Comparison of ENCODE assay signal across 22 mouse cellular contexts in genomic region chr11:106440318-106440717, GRCm38 (mm10). TPM values are rescaled to one million over a fixed set of nuclear protein-coding genes. Genes with fewer than 3 reads are reported as not detected.
A peak's percentile ranks its signal among the peaks of the same experiment; 100 is the strongest.
DNase-seq lines count a peak whose midpoint lies in the region; ATAC-seq and TF ChIP-seq lines count a peak whose summit lies in the region.
"Had no signal": no experiment of that assay in that cellular context is flagged by ENCODE, and none has a peak within 500 bp of the region (broad histone marks: within the 10 kb centered on the region; RNA-seq: fewer than 3 reads in every experiment).

No protein-coding gene starts in this region.

- no peak for TF ChIP-seq CTCF in liver, adult 2 months (IDR thresholded peaks at IDR 0.05; ENCODE audit: low read depth, low read length)
- TF ChIP-seq CTCF in MEL (IDR thresholded peaks at IDR 0.05 in 2 of 3, conservative IDR thresholded peaks at IDR 0.05 in 1 of 3; ENCODE audit: control insufficient read depth in 1 of 3, insufficient read depth in 1 of 3, low read depth in 2 of 3, low read length in 3 of 3, poor library complexity in 1 of 3, severe bottlenecking in 1 of 3) = no peak

- H3K79me2 ChIP-seq in liver, adult 2 months (ENCODE audit: control insufficient read depth, insufficient read depth, low read length) = peaks cover 12% of the 10 kb centered on the region; the same call in 1 of the 2 replicates
- no peaks in the 10 kb centered on the region for H3K79me2 ChIP-seq in MEL (ENCODE audit: control insufficient read depth, insufficient read depth, low read length, poor library complexity)

- WGBS in liver, adult 2 months = 69% methylated on average over 2 of the region's 2 CpGs
- WGBS in liver, embryonic 11.5 days = 81% methylated on average over 2 of the region's 2 CpGs

- DNase-seq in adrenal gland, adult 2 months = peak; percentile 27
- no peak for DNase-seq in adrenal gland, postnatal 4 days (ENCODE audit: low spot score in 2 of 2)
- DNase-seq in liver, adult 2 months (ENCODE audit: extremely low read depth, low read depth, low spot score) = peak; percentile 43
- DNase-seq in liver, embryonic 11.5 days (ENCODE audit: low spot score) = no peak
- no peak for DNase-seq in MEL (ENCODE audit: low read depth, low spot score)
- DNase-seq in heart, postnatal 36 days = no peak
- DNase-seq: cerebellum, adult 11-12 months; cerebellum, adult 8-10 months; cerebellum, postnatal 14 days; gastrocnemius, postnatal 10 days; gastrocnemius, postnatal 36 days; heart, adult 2 months; heart, postnatal 14 days had no signal

- TF ChIP-seq EP300 in MEL (IDR thresholded peaks at IDR 0.05; ENCODE audit: low read depth in 1 of 2, low read length in 2 of 2) = no peak

- H3K4me2 ChIP-seq in liver, embryonic 11.5 days = no peak overlapping the region
- H3K4me2 ChIP-seq: embryonic facial prominence, embryonic 12.5 days; forebrain, embryonic 13.5 days; heart, embryonic 13.5 days; hindbrain, embryonic 12.5 days; hindbrain, embryonic 15.5 days had no signal

- TF ChIP-seq RAD21 in MEL (IDR thresholded peaks at IDR 0.05; ENCODE audit: low read depth, low read length) = no peak

- H3K36me3 ChIP-seq in liver, adult 2 months (ENCODE audit: control insufficient read depth, insufficient read depth, low read length) = peaks cover 16% of the 10 kb centered on the region
- H3K36me3 ChIP-seq in liver, embryonic 11.5 days (ENCODE audit: control insufficient read depth, insufficient read depth, low read length) = no peaks in the 10 kb centered on the region
- peaks cover 0 to 32% of the 10 kb centered on the region in 2 experiments; a peak in 3 of 4 replicates for H3K36me3 ChIP-seq in MEL (ENCODE audit: control insufficient read depth in 1 of 2, insufficient read depth in 2 of 2, low read length in 2 of 2)
- H3K36me3 ChIP-seq: embryonic facial prominence, embryonic 12.5 days; heart, embryonic 10.5 days; heart, embryonic 13.5 days; hindbrain, embryonic 12.5 days; hindbrain, embryonic 15.5 days had no signal

- 0 out of 2 replicates have a peak overlapping the region, but pooled peaks have one; percentile 15 for H3K9ac ChIP-seq in liver, adult 2 months (ENCODE audit: low read depth, low read length)
- H3K9ac ChIP-seq in liver, embryonic 11.5 days (ENCODE audit: low read depth, low read length) = no peak overlapping the region
- no peak overlapping the region for H3K9ac ChIP-seq in MEL (ENCODE audit: control insufficient read depth, low read depth, low read length, poor library complexity, severe bottlenecking)
- H3K9ac ChIP-seq: embryonic facial prominence, embryonic 12.5 days; forebrain, embryonic 13.5 days; heart, embryonic 13.5 days; hindbrain, embryonic 12.5 days; hindbrain, embryonic 15.5 days had no signal

- TF ChIP-seq POLR2A in liver, adult 2 months (IDR thresholded peaks at IDR 0.05; ENCODE audit: extremely low read depth, insufficient read depth, low read length) = no peak
- TF ChIP-seq POLR2A in MEL (IDR thresholded peaks at IDR 0.05; ENCODE audit: control insufficient read depth in 1 of 2, insufficient read depth in 1 of 2, low read depth in 1 of 2, low read length in 2 of 2, poor library complexity in 1 of 2) = no peak

- peaks cover 21% of the 10 kb centered on the region for H3K4me1 ChIP-seq in liver, adult 2 months (ENCODE audit: control insufficient read depth, insufficient read depth, low read length)
- peaks cover 22% of the 10 kb centered on the region for H3K4me1 ChIP-seq in liver, embryonic 11.5 days (replicated peaks; ENCODE audit: control insufficient read depth, insufficient read depth, low read length)
- H3K4me1 ChIP-seq in MEL (ENCODE audit: control insufficient read depth in 1 of 2, insufficient read depth in 2 of 2, low read length in 2 of 2) = peaks cover 24 to 26% of the 10 kb centered on the region in 2 experiments
- H3K4me1 ChIP-seq: embryonic facial prominence, embryonic 12.5 days; forebrain, embryonic 13.5 days; hindbrain, embryonic 12.5 days; hindbrain, embryonic 15.5 days had no signal

- H3K9me3 ChIP-seq in liver, embryonic 11.5 days (ENCODE audit: control insufficient read depth, low read length) = no peaks in the 10 kb centered on the region
- no peaks in the 10 kb centered on the region for H3K9me3 ChIP-seq in MEL (replicated peaks; ENCODE audit: insufficient read depth, low read length)
- H3K9me3 ChIP-seq: embryonic facial prominence, embryonic 12.5 days; forebrain, embryonic 13.5 days; heart, embryonic 10.5 days; heart, embryonic 13.5 days; hindbrain, embryonic 12.5 days; hindbrain, embryonic 15.5 days had no signal

- intact Hi-C loops in heart, postnatal 36 days (cut with DNase I) = no loop called here

- peak overlapping the region; percentile 35; the same call in 1 of the 2 replicates for H3K27ac ChIP-seq in liver, adult 2 months (replicated peaks; ENCODE audit: insufficient read depth, low read depth, low read length)
- no peak overlapping the region for H3K27ac ChIP-seq in liver, embryonic 11.5 days (ENCODE audit: low read depth, low read length)
- H3K27ac ChIP-seq in MEL (ENCODE audit: control insufficient read depth, low read depth, low read length) = peak overlapping the region; percentile 98; the same call in 1 of the 2 replicates
- H3K27ac ChIP-seq: embryonic facial prominence, embryonic 12.5 days; forebrain, embryonic 13.5 days; heart, adult 2 months; heart, embryonic 10.5 days; heart, embryonic 13.5 days; hindbrain, embryonic 12.5 days; hindbrain, embryonic 15.5 days had no signal

- no peak overlapping the region for H3K4me3 ChIP-seq in liver, adult 2 months (ENCODE audit: insufficient read depth, low read depth, low read length)
- H3K4me3 ChIP-seq in liver, embryonic 11.5 days (ENCODE audit: low read depth, low read length) = no peak overlapping the region
- H3K4me3 ChIP-seq in MEL (ENCODE audit: control insufficient read depth in 1 of 2, insufficient read depth in 1 of 2, low read depth in 2 of 2, low read length in 2 of 2) = no peak overlapping the region
- H3K4me3 ChIP-seq: embryonic facial prominence, embryonic 12.5 days; erythroblast, embryonic 14.5 days; forebrain, embryonic 13.5 days; heart, adult 2 months; heart, embryonic 10.5 days; heart, embryonic 13.5 days; hindbrain, embryonic 12.5 days; hindbrain, embryonic 15.5 days had no signal

- ATAC-seq in liver, embryonic 11.5 days (replicated peaks; ENCODE audit: low FRiP score) = no peak; the same call in 1 of the 2 replicates
- ATAC-seq: forebrain, embryonic 13.5 days; forebrain, embryonic 16.5 days; Patski had no signal

- no peaks in the 10 kb centered on the region for H3K27me3 ChIP-seq in liver, adult 2 months (ENCODE audit: control insufficient read depth, insufficient read depth, low read length)
- H3K27me3 ChIP-seq in liver, embryonic 11.5 days (replicated peaks; ENCODE audit: control insufficient read depth, insufficient read depth, low read length) = no peaks in the 10 kb centered on the region
- H3K27me3 ChIP-seq in MEL (ENCODE audit: control insufficient read depth in 1 of 2, insufficient read depth in 2 of 2, low read length in 2 of 2) = no peaks in the 10 kb centered on the region
- H3K27me3 ChIP-seq: embryonic facial prominence, embryonic 12.5 days; forebrain, embryonic 13.5 days; heart, embryonic 13.5 days; hindbrain, embryonic 12.5 days; hindbrain, embryonic 15.5 days; Patski had no signal

TF ChIP-seq in MEL, 35 proteins besides CTCF, POLR2A, EP300 and RAD21:
- TF ChIP-seq USF1 (IDR thresholded peaks at IDR 0.05; ENCODE audit: low read depth, low read length) = no peak
- TF ChIP-seq GABPA (IDR thresholded peaks at IDR 0.05; ENCODE audit: low read depth, low read length) = no peak
- TF ChIP-seq E2F4 (IDR thresholded peaks at IDR 0.05; ENCODE audit: borderline replicate concordance, low read depth, low read length) = no peak
- TF ChIP-seq CHD2 (IDR thresholded peaks at IDR 0.05; ENCODE audit: low read length) = no peak
- no peak for TF ChIP-seq SMC3 (IDR thresholded peaks at IDR 0.05; ENCODE audit: low read depth, low read length)
- no peak for TF ChIP-seq MAFK (IDR thresholded peaks at IDR 0.05; ENCODE audit: borderline replicate concordance, low read depth, low read length)
- TF ChIP-seq NELFE (IDR thresholded peaks at IDR 0.05; ENCODE audit: low read depth, low read length) = no peak
- no peak for TF ChIP-seq HCFC1 (IDR thresholded peaks at IDR 0.05; ENCODE audit: low read depth, low read length)
- no peak for TF ChIP-seq POLR2AphosphoS5 (IDR thresholded peaks at IDR 0.05; ENCODE audit: borderline replicate concordance, low read depth, low read length)
- TF ChIP-seq USF2 (IDR thresholded peaks at IDR 0.05; ENCODE audit: borderline replicate concordance in 1 of 2, insufficient read depth in 1 of 2, low read depth in 1 of 2, low read length in 2 of 2) = no peak
- no peak for TF ChIP-seq MXI1 (IDR thresholded peaks at IDR 0.05; ENCODE audit: low read depth, low read length)
- no peak for TF ChIP-seq TAL1 (IDR thresholded peaks at IDR 0.05; ENCODE audit: low read length)
- no peak for TF ChIP-seq ZNF384 (IDR thresholded peaks at IDR 0.05; ENCODE audit: low read depth, low read length)

RNA-seq across cellular contexts. Expression of gene Ern1, which starts 47.3 kb away (rescaled TPM):
- 100 to 1,000 TPM in 1 of 2 experiments, 10 to 100 TPM in 1; 90.7 to 119 TPM for total RNA-seq in adrenal gland, adult 2 months (2021)
- polyA plus RNA-seq in adrenal gland, adult 2 months (2012; rRNA removed) = 608 and 700 TPM in 2 replicates
- 10 to 100 TPM; 72.5 to 83.6 TPM for total RNA-seq in adrenal gland, postnatal 4 days (2021)
- 18.2 and 24.1 TPM in 2 replicates for total RNA-seq in liver, adult 2 months (2014; rRNA removed)
- polyA plus RNA-seq in liver, adult 2 months (2012; rRNA removed) = 36.3 and 52.8 TPM in 2 replicates
- polyA plus RNA-seq in liver, embryonic 11.5 days (2014; fragmentation: Nextera tagmentation; extraction: Ambion mirVana) = 6.3 and 7.5 TPM in 2 replicates
- 4.3 and 4.8 TPM in 2 replicates for total RNA-seq in MEL (2012; rRNA removed)
- polyA plus RNA-seq in MEL (2012; ENCODE audit: insufficient read depth in 1 of 2, insufficient read length in 2 of 2, low read depth in 1 of 2, low replicate concordance in 2 of 2, missing spikeins in 1 of 2) = 1 to 10 TPM in 1 of 2 experiments, not detected in 1; 5.7 TPM
- total RNA-seq in heart, postnatal 36 days (2021) = 10 to 100 TPM; 10.2 to 12.9 TPM

RNA-seq across cellular contexts. Expression of gene Icam2, which starts 52.4 kb away (rescaled TPM):
- 10 to 100 TPM; 11.9 to 16.2 TPM for total RNA-seq in adrenal gland, adult 2 months (2021)
- 25.0 and 29.8 TPM in 2 replicates for polyA plus RNA-seq in adrenal gland, adult 2 months (2012; rRNA removed)
- 10 to 100 TPM; 21.8 to 24.3 TPM for total RNA-seq in adrenal gland, postnatal 4 days (2021)
- total RNA-seq in liver, adult 2 months (2014; rRNA removed) = 5.3 and 6.7 TPM in 2 replicates
- polyA plus RNA-seq in liver, adult 2 months (2012; rRNA removed) = 5.0 and 5.4 TPM in 2 replicates
- polyA plus RNA-seq in liver, embryonic 11.5 days (2014; fragmentation: Nextera tagmentation; extraction: Ambion mirVana) = 36.2 and 41.6 TPM in 2 replicates
- total RNA-seq in MEL (2012; rRNA removed) = 58.1 and 82.7 TPM in 2 replicates
- polyA plus RNA-seq in MEL (2012; ENCODE audit: insufficient read depth in 1 of 2, insufficient read length in 2 of 2, low read depth in 1 of 2, low replicate concordance in 2 of 2, missing spikeins in 1 of 2) = 10 to 100 TPM in 1 of 2 experiments, not detected in 1; 49.6 TPM
- total RNA-seq in heart, postnatal 36 days (2021) = 10 to 100 TPM; 30.3 to 34.9 TPM
- polyA plus RNA-seq: Patski had no signal

Comparison
In these comparisons a context has a peak if more than half of its experiments do, and no peak if none do; other contexts are left out.
1. DNase-seq: peak in adrenal gland, adult 2 months (single experiment) and liver, adult 2 months (single experiment); none in adrenal gland, postnatal 4 days (0 of 2), liver, embryonic 11.5 days (single experiment), MEL (single experiment) and heart, postnatal 36 days (0 of 2).